Mouse (Mus musculus): ENCODE measurements around the gene 4933428G20Rik. TPM values are rescaled to one million over a fixed set of nuclear protein-coding genes. Genes with fewer than 3 reads are reported as not detected.

4933428G20Rik gene
- polyA plus RNA-seq, 1 experiment from 2014 or later = 1.4 TPM

DNA sequence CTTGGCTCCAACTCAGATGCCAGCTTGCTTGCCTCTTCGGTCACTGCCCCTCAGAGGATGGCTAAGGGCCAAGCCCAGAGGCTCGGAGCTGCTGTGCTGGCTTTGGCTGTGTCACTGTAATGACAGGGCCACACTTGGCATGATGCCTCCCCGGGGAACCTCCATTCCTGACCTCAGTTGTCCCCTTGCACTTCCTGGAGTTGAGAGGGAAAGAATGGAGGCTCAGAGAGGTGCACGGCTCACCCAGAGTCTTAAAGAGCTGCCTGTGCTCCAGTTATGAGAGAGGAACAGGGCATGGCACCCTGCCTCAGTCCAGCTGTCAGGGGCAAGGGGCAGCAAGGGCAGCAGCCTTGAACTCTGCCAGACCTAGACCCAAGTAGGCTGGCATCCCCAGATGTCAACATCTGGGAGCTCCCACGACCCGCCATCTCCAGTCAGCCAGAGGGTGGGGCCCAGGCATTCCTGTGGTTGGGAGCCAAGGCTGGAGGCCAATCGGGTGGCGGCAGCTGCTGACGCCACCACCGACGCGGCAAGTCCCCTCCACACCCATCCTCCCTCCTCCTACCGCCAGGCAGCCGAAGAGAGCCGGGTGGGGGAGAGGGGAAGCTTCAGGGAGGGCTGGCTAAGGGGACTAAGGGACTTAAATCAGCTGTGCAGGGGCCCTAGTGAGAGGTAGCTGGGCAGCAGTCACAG is 50.4 kb downstream of the 4933428G20Rik start:
- Histone ChIP-seq H3K27me3 (replicated peaks) (no peaks in the 10 kb centered on the region), H3K9ac (peak overlapping the region; percentile 54), H3K4me1 (peaks cover 95% of the 10 kb centered on the region), H3K4me3 (peak overlapping the region; percentile 38), H3K27ac (peak overlapping the region; percentile 99), H3K36me3 (peaks cover 100% of the 10 kb centered on the region), H3K9me3 (replicated peaks) (no peaks in the 10 kb centered on the region), H3K4me2 (peak overlapping the region; percentile 53)
- 36% methylated on average over 15 of the region's 15 CpGs for WGBS (ENCODE audit: insufficient replicate concordance)
- no peak for ATAC-seq

DNA sequence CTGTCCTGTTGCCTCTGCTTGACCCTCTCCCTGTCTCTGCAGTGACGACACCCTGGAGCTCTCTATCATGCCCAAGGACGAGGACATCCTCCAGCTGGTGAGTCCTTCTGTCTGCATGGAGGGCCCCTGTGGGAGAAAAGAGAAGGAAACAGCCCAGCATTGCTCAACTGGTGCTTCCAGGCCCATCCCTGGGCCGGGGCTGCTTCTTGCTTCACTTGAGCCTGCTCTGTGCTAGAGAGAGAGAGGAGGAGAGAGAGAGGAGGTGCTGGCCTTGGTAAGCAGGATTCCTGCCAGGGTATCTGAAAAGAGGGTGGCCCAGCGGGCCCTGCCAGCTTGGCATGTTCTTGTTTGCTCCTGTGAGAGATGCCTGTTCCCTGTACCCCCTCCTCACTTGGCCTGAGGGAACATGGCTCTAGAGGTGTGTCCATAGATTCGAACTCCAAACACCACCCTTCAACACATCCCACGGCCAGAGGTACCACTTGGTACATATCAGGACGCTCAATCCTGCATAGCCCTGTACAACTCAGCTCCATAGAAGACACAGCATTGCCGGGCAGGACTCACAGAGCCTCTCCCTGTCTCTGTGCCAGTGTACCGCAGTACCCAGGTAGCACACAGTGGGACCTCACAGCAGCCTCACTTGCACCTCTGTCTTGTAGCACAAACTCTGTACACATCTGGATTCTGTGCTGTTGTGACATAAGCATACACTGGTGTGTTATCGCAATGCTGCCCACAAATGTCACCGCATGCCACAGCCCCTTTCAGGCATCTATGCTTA is 51.3 kb downstream of the 4933428G20Rik start:
- Histone ChIP-seq H3K4me1 (peaks cover 97% of the 10 kb centered on the region), H3K36me3 (peaks cover 100% of the 10 kb centered on the region)
- 86% methylated on average over 11 of the region's 11 CpGs for WGBS (ENCODE audit: insufficient replicate concordance)

DNA sequence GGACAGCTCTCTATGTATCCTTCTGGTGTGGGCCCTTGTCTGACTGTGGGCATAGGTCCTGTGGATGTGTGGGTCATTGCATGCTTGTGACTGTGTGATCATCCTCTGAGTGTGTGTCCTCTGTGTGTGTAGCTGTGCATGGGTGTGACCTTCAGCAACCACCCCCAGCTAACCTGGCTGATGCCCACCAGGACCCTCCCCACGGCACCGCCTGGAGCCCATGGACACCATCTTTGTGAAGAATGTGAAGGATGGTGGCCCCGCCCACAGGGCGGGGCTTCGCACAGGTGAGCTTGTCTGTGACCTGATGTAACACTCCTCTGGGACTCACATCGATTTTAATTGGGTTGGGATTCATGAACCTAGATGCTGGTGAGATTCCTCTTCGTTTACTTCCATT is 52.2 kb downstream of the 4933428G20Rik start:
- no peak for ATAC-seq
- peak overlapping the region; percentile 90 for H3K4me2 ChIP-seq
- H3K27ac ChIP-seq = peak overlapping the region; percentile 99
- H3K9me3 ChIP-seq (replicated peaks) = no peaks in the 10 kb centered on the region
- H3K9ac ChIP-seq = peak overlapping the region; percentile 73; the same call in 1 of the 2 replicates
- peaks cover 99% of the 10 kb centered on the region for H3K36me3 ChIP-seq
- no peak overlapping the region for H3K4me3 ChIP-seq
- WGBS (ENCODE audit: insufficient replicate concordance) = 79% methylated on average over 7 of the region's 7 CpGs
- H3K27me3 ChIP-seq (replicated peaks) = no peaks in the 10 kb centered on the region
- peaks cover 99% of the 10 kb centered on the region for H3K4me1 ChIP-seq

More for the DNA sequence above, 51.3 kb downstream of the 4933428G20Rik start:
- peak overlapping the region; percentile 99 for H3K27ac ChIP-seq
- H3K9ac ChIP-seq = 0 out of 2 replicates have a peak overlapping the region, but pooled peaks have one; percentile 54
- H3K27me3 ChIP-seq (replicated peaks) = no peaks in the 10 kb centered on the region
- no peaks in the 10 kb centered on the region for H3K9me3 ChIP-seq (replicated peaks)
- peak overlapping the region; percentile 90 for H3K4me2 ChIP-seq
- H3K4me3 ChIP-seq = no peak overlapping the region
- ATAC-seq = no peak

DNA sequence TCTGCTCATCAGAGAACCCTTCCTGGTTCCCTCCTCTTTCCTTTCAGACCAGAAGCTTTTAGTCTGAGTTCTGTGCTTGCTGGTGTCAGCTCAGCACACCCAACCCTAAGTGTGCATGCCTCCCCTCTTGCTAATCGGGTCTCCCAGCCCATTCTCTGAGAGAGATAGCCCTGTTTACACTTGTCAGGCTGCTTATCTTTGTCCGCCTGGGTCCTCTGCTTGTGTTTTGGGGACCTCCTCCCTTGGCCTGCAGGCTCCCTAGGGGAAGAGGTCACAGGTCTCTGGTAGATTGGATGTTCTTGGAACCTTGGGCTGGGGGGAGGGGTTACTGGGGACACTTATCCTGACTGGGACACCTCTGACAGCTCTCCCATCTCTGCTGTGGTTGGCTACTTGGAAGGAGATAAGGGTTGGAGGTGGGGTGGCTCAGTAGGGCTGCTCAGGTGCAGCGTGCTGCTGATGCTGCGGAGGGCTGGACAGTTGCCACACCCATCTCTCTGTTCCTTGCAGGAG is 54.1 kb downstream of the 4933428G20Rik start:
- H3K4me1 ChIP-seq = peaks cover 99% of the 10 kb centered on the region
- 8% methylated on average over 4 of the region's 4 CpGs for WGBS (ENCODE audit: insufficient replicate concordance)
- peak; percentile 87 for ATAC-seq
- peak overlapping the region; percentile 99 for H3K27ac ChIP-seq
- peak overlapping the region; percentile 90 for H3K4me2 ChIP-seq
- H3K36me3 ChIP-seq = peaks cover 80% of the 10 kb centered on the region
- peak overlapping the region; percentile 100 for H3K9ac ChIP-seq
- no peaks in the 10 kb centered on the region for H3K9me3 ChIP-seq (replicated peaks)
- H3K4me3 ChIP-seq = peak overlapping the region; percentile 97
- no peaks in the 10 kb centered on the region for H3K27me3 ChIP-seq (replicated peaks)

DNA sequence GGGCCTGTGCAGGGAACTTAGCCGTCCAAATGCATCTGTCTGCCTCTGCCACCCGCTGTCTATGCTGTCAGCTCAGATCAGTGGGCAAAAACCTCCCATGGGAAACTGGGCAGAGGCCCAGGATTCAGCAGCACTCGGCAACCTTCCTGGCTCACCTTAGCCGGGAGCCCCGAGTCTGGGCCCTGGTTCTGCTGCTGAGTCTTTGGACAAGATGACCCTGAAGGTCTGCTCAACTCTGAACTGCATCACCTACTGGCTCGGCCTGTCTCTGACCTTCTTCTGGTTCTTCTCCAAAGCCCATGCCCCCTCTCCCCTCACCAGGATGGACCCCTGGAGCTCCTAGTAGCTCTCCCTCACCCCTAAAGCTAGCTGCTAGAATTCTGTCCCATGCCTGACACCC is 54.5 kb downstream of the 4933428G20Rik start:
- H3K4me1 ChIP-seq = peaks cover 98% of the 10 kb centered on the region
- H3K27ac ChIP-seq = peak overlapping the region; percentile 99
- H3K4me2 ChIP-seq = peak overlapping the region; percentile 90
- peak overlapping the region; percentile 100 for H3K9ac ChIP-seq
- H3K4me3 ChIP-seq = peak overlapping the region; percentile 97
- no peak for ATAC-seq
- no peaks in the 10 kb centered on the region for H3K27me3 ChIP-seq (replicated peaks)
- 47% methylated on average over 6 of the region's 6 CpGs for WGBS (ENCODE audit: insufficient replicate concordance)
- H3K9me3 ChIP-seq (replicated peaks) = no peaks in the 10 kb centered on the region
- peaks cover 75% of the 10 kb centered on the region for H3K36me3 ChIP-seq

DNA sequence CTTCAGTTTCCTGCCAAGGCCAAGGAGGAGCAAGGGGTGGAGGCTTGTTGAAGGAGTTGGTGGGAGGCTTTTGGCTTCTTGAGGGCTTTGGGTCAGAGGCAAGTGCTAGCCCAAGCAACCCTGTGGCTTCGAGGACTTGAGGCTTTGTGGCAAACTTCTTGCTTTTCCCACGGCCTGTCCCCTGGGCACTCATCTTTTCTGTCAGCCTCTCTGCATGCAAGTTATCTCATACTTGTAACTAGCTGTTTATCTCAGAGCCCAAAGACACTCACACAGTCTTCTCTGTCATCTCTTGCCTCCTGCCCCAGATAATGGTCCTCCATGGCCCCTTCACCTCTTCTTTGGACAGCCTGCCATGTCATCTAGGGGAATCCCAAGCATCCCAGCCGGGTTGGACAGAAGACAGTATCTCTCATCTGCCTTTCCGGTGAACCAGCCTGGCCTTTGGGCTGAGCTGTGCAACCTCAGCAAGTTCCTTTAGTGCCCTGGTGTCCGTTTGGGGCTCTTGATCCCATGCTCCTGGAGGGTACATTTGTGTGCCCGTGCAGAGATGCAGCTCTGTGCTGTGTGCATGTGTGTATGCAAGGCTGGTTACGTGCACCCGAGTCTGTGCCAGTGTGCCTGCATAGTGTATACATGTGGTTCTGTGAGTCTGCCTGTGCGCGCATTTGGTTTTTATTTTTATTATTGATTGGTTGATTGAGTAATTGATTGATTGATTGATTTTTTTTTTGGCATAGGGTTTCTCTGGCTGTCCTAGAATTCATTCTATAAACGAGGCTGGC is 57.1 kb downstream of the 4933428G20Rik start:
- Histone ChIP-seq H3K9ac (peak overlapping the region; percentile 100), H3K4me1 (peaks cover 92% of the 10 kb centered on the region), H3K27me3 (replicated peaks) (no peaks in the 10 kb centered on the region), H3K27ac (peak overlapping the region; percentile 99), H3K36me3 (peaks cover 50% of the 10 kb centered on the region), H3K9me3 (replicated peaks) (no peaks in the 10 kb centered on the region), H3K4me3 (peak overlapping the region; percentile 97), H3K4me2 (peak overlapping the region; percentile 90)
- 39% methylated on average over 11 of the region's 11 CpGs for WGBS (ENCODE audit: insufficient replicate concordance)
- ATAC-seq = peak; percentile 31

DNA sequence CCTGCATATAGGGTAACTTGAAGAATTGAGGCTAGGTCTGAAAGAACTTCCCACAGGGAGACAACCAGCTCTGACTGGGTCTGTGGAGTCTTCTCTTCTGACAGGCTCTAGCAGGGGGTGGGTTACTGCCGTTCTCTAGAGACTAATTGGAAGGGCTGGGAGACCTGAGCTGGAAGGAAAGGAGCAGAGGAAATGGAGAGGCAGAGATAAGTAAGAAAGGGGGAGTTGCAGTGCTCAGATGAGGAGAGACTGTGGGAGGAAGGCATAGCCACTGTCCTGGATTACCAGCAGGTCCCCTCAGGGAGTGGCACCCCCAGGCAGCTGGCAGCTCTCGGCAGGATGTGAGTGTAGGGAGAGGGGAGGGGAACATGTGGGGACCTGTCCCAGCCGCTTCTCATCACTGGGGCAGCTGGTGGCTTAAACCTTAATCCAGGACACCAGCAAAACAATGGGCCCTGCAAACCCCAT is 58.4 kb downstream of the 4933428G20Rik start:
- H3K4me3 ChIP-seq = peak overlapping the region; percentile 97
- no peaks in the 10 kb centered on the region for H3K27me3 ChIP-seq (replicated peaks)
- peaks cover 92% of the 10 kb centered on the region for H3K4me1 ChIP-seq
- H3K9me3 ChIP-seq (replicated peaks) = no peaks in the 10 kb centered on the region
- H3K27ac ChIP-seq = peak overlapping the region; percentile 99
- peak overlapping the region; percentile 90 for H3K4me2 ChIP-seq
- ATAC-seq = no peak
- peaks cover 36% of the 10 kb centered on the region for H3K36me3 ChIP-seq
- WGBS (ENCODE audit: insufficient replicate concordance) = 3% methylated on average over 3 of the region's 3 CpGs
- H3K9ac ChIP-seq = peak overlapping the region; percentile 100

DNA sequence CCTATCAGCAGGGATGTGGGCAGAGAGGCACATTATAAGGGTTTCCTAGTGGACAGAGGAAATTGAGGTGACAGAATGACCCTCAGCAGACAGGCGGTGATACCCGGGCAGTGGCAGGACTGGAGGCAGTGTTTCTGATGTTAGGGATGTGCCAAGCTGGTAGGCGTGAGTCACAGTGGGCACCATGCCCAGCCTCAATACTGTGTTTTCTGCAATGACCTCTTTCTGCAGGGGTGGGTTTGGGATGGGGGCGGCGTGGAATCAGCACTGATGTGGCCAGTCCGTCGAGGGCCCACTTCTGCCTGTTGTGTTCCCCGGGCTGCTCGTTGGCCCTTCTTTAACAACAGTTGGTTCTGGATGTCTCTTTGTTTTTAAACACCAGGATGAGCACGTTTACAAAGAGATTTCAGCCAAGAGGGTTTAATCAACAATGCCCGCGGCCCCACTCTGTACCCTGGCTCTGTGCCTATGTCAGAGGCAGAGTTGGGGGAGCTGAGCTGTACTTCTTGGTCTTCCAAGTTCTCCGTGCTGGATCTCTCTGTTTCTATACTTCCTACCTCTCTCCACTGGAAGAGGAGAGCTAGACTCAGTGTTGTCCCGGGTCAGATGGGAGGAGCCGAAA is 59.0 kb downstream of the 4933428G20Rik start:
- ATAC-seq = no peak
- H3K9me3 ChIP-seq (replicated peaks) = no peaks in the 10 kb centered on the region
- H3K4me1 ChIP-seq = peaks cover 92% of the 10 kb centered on the region
- peak overlapping the region; percentile 97 for H3K4me3 ChIP-seq
- H3K9ac ChIP-seq = peak overlapping the region; percentile 100
- 19% methylated on average over 15 of the region's 15 CpGs for WGBS (ENCODE audit: insufficient replicate concordance)
- no peaks in the 10 kb centered on the region for H3K27me3 ChIP-seq (replicated peaks)
- peak overlapping the region; percentile 99 for H3K27ac ChIP-seq
- peak overlapping the region; percentile 90 for H3K4me2 ChIP-seq
- peaks cover 31% of the 10 kb centered on the region for H3K36me3 ChIP-seq

Other genes starting within 250 kb of the 4933428G20Rik start
- 27.1 and 31.3 TPM in 2 replicates for gene Npepps, start 219.7 kb downstream of the 4933428G20Rik start, polyA plus RNA-seq (2016; fragmentation: Nextera tagmentation; extraction: Ambion mirVana)
- 38.9 and 44.0 TPM in 2 replicates for gene Mrpl45, start 184.6 kb downstream of the 4933428G20Rik start, polyA plus RNA-seq (2016; fragmentation: Nextera tagmentation; extraction: Ambion mirVana)
- gene Gpr179, start 148.3 kb downstream of the 4933428G20Rik start, polyA plus RNA-seq (2016; fragmentation: Nextera tagmentation; extraction: Ambion mirVana) = 0.02 TPM in 1 of 2 replicates, not detected in the other
- 1.9 and 2.1 TPM in 2 replicates for gene Socs7, start 137.8 kb downstream of the 4933428G20Rik start, polyA plus RNA-seq (2016; fragmentation: Nextera tagmentation; extraction: Ambion mirVana)
- gene Arhgap23, start 84.8 kb downstream of the 4933428G20Rik start, polyA plus RNA-seq (2016; fragmentation: Nextera tagmentation; extraction: Ambion mirVana) = 17.3 and 19.7 TPM in 2 replicates
- gene Srcin1, start 75.8 kb upstream of the 4933428G20Rik start, polyA plus RNA-seq (2016; fragmentation: Nextera tagmentation; extraction: Ambion mirVana) = 0.01 and 0.10 TPM in 2 replicates
- 3.6 and 4.1 TPM in 2 replicates for gene Epop, start 129.4 kb upstream of the 4933428G20Rik start, polyA plus RNA-seq (2016; fragmentation: Nextera tagmentation; extraction: Ambion mirVana)
- 0.32 and 0.33 TPM in 2 replicates for gene Mllt6, start 163.1 kb upstream of the 4933428G20Rik start, polyA plus RNA-seq (2016; fragmentation: Nextera tagmentation; extraction: Ambion mirVana)
- 12.6 and 14.7 TPM in 2 replicates for gene Cisd3, start 185.5 kb upstream of the 4933428G20Rik start, polyA plus RNA-seq (2016; fragmentation: Nextera tagmentation; extraction: Ambion mirVana)
- gene Pcgf2, start 200.2 kb upstream of the 4933428G20Rik start, polyA plus RNA-seq (2016; fragmentation: Nextera tagmentation; extraction: Ambion mirVana) = 5.0 and 5.1 TPM in 2 replicates
- gene Psmb3, start 203.1 kb upstream of the 4933428G20Rik start, polyA plus RNA-seq (2016; fragmentation: Nextera tagmentation; extraction: Ambion mirVana) = 364 and 370 TPM in 2 replicates
- 0.92 and 1.1 TPM in 2 replicates for gene Pip4k2b, start 244.4 kb upstream of the 4933428G20Rik start, polyA plus RNA-seq (2016; fragmentation: Nextera tagmentation; extraction: Ambion mirVana)

Data from liver, embryonic 12.5 days (tissue).